Mouse (Mus musculus): Measurements from ENCODE around the gene Lsm11. TPM values are rescaled to one million over a fixed set of nuclear protein-coding genes. Genes with fewer than 3 reads are reported as not detected.

Lsm11 gene
- total and polyA plus RNA-seq, 3 experiments = 8.9 to 13.1 (median 11.0) TPM

Other genes with a start within 250 kb of the Lsm11 start
- gene Clint1, start 92.9 kb downstream of the Lsm11 start, total RNA-seq (2012; rRNA removed) = 54.1 and 60.5 TPM in 2 replicates
- 98.5 and 104 TPM in 2 replicates for gene Clint1, start 92.9 kb downstream of the Lsm11 start, total RNA-seq (2014; rRNA removed)
- 137 and 143 TPM in 2 replicates for gene Clint1, start 92.9 kb downstream of the Lsm11 start, polyA plus RNA-seq (2012; ENCODE audit: insufficient read length, low read depth)
- 32.7 and 38.7 TPM in 2 replicates for gene Thg1l, start 10.6 kb upstream of the Lsm11 start, total RNA-seq (2012; rRNA removed)
- 45.2 and 45.6 TPM in 2 replicates for gene Thg1l, start 10.6 kb upstream of the Lsm11 start, total RNA-seq (2014; rRNA removed)
- 60.0 and 68.7 TPM in 2 replicates for gene Thg1l, start 10.6 kb upstream of the Lsm11 start, polyA plus RNA-seq (2012; ENCODE audit: insufficient read length, low read depth)
- not detected in 2 replicates for gene Sox30, start 35.4 kb upstream of the Lsm11 start, total RNA-seq (2012; rRNA removed)
- gene Sox30, start 35.4 kb upstream of the Lsm11 start, total RNA-seq (2014; rRNA removed) = not detected in 2 replicates
- gene Sox30, start 35.4 kb upstream of the Lsm11 start, polyA plus RNA-seq (2012; ENCODE audit: insufficient read length, low read depth) = not detected in 2 replicates
- 2.9 and 3.3 TPM in 2 replicates for gene Gm12166, start 107.4 kb upstream of the Lsm11 start, total RNA-seq (2012; rRNA removed)
- gene Gm12166, start 107.4 kb upstream of the Lsm11 start, total RNA-seq (2014; rRNA removed) = 19.0 and 19.1 TPM in 2 replicates
- 2.3 and 6.2 TPM in 2 replicates for gene Gm12166, start 107.4 kb upstream of the Lsm11 start, polyA plus RNA-seq (2012; ENCODE audit: insufficient read length, low read depth)
- gene Adam19, start 111.1 kb upstream of the Lsm11 start, total RNA-seq (2012; rRNA removed) = 3.0 and 3.5 TPM in 2 replicates
- gene Adam19, start 111.1 kb upstream of the Lsm11 start, total RNA-seq (2014; rRNA removed) = 3.8 and 4.5 TPM in 2 replicates
- gene Adam19, start 111.1 kb upstream of the Lsm11 start, polyA plus RNA-seq (2012; ENCODE audit: insufficient read length, low read depth) = 7.0 and 9.0 TPM in 2 replicates
- 0.08 TPM in 2 replicates for gene Nipal4, start 221.6 kb upstream of the Lsm11 start, total RNA-seq (2012; rRNA removed)
- gene Nipal4, start 221.6 kb upstream of the Lsm11 start, total RNA-seq (2014; rRNA removed) = not detected in 2 replicates
- gene Nipal4, start 221.6 kb upstream of the Lsm11 start, polyA plus RNA-seq (2012; ENCODE audit: insufficient read length, low read depth) = not detected in 2 replicates

Measured in CH12.LX (cell line).